Mouse (Mus musculus) embryonic facial prominence, embryonic 10.5 days (tissue): Measurements from ENCODE around the gene Gatad2b. TPM values are rescaled to one million over a fixed set of nuclear protein-coding genes. Genes with fewer than 3 reads are reported as not detected.
A peak's percentile ranks its signal among the peaks of the same experiment; 100 is the strongest.

Experiments used
- DNase-seq: peaks from one replicate; pipeline ENCODE4 v3.0.0-alpha.2; 2017; ENCODE audit warnings: low spot score
- H3K27ac ChIP-seq: fragments of 300-500 bp; sonication (generic); replicated peaks from 2 replicates; pipeline ENCODE4 v1.5.1; 2016; ENCODE audit warnings: mild to moderate bottlenecking
- H3K27me3 ChIP-seq: fragments of 300-500 bp; sonication (generic); replicated peaks from 2 replicates; pipeline ENCODE4 v1.6.1; 2016; ENCODE audit warnings: low read depth, mild to moderate bottlenecking; ENCODE audit not compliant: poor library complexity, severe bottlenecking
- H3K36me3 ChIP-seq: fragments of 300-500 bp; sonication (generic); replicated peaks from 2 replicates; pipeline ENCODE4 v1.6.1; 2016; ENCODE audit warnings: mild to moderate bottlenecking, moderate library complexity
- H3K4me1 ChIP-seq: fragments of 300-500 bp; sonication (generic); 2 replicates; pipeline ENCODE4 v1.6.1; 2016
- H3K4me3 ChIP-seq: fragments of 300-500 bp; sonication (generic); 2 replicates; pipeline ENCODE4 v1.5.1; 2016; ENCODE audit warnings: mild to moderate bottlenecking, moderate library complexity
- H3K9me3 ChIP-seq: fragments of 300-500 bp; sonication (generic); 2 replicates; pipeline ENCODE4 v1.6.1; 2016; ENCODE audit warnings: mild to moderate bottlenecking
- WGBS: fragments of 180-500 bp; shearing (Covaris S2); methylation state at CpG from one replicate; pipeline ENCODE4 v1.1.7; 2016; 5-methylcytosine and 5-hydroxymethylcytosine counted together
- polyA plus RNA-seq: library from polyadenylated mRNA; unstranded; fragments of >200 nt; fragmentation: Nextera tagmentation; extraction: Ambion mirVana; gene quantifications from 2 replicates; pipeline ENCODE4 v1.2.1, GENCODE M21; 2016

Gatad2b gene
- polyA plus RNA-seq, 1 experiment from 2014 or later: 13.6 TPM

DNA sequence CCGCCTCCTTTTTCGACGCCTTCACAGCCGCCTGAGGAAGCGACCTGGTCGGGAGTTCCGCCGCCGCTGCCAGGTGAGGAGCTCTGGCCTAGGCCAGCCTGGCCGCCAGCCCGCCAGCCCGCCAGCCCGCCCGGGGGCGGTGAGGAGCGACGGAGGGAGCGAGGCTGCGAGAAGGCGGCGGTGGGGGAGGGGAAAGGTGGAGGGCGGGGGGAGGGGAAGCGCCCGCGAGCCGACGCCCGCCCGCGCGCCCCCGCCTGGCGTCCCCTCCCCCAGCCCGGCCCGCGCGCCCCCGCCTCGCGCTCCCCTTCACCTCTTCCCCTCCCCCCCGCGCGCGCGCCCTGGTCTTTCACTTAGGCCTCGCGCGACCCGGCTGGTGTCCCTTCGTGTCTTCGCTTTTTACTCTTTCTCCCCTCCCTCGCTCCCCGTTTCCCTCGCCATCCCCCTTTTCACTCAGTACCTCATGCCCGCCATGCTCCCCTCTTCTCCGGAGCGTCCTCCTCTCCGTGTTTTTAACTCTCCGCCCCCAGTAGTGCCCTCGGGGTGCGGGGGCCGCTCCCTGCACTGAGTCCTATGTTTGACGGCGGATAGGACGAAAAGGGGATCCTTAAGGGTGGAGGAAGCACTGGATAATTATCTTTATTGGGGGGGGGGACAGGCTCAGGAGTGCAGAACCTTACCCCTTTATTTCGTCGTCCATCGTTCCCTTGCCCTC lies 530 bp downstream of the Gatad2b start:
- Histone ChIP-seq H3K9me3 (no peaks in the 10 kb centered on the region), H3K27me3 (no peaks in the 10 kb centered on the region), H3K27ac (peak overlapping the region; percentile 99), H3K4me3 (peak overlapping the region; percentile 87), H3K4me1 (peaks cover 20% of the 10 kb centered on the region), H3K36me3 (peaks cover 32% of the 10 kb centered on the region)
- DNase-seq: peak; percentile 92
- under 1% methylated on average over 57 of the region's 68 CpGs for WGBS

GRCm38 (mm10) chr3:90294064-90294440 lies 1.1 kb downstream of the Gatad2b start:
- Histone ChIP-seq H3K27me3 (no peaks in the 10 kb centered on the region), H3K9me3 (no peaks in the 10 kb centered on the region), H3K4me1 (peaks cover 20% of the 10 kb centered on the region), H3K4me3 (peak overlapping the region; percentile 87), H3K36me3 (peaks cover 32% of the 10 kb centered on the region), H3K27ac (peak overlapping the region; percentile 99)
- no peak for DNase-seq
- WGBS: 3% methylated on average over 11 of the region's 11 CpGs

GRCm38 (mm10) chr3:90294651-90295050 lies 1.7 kb downstream of the Gatad2b start:
- DNase-seq: no peak
- H3K27me3 ChIP-seq: no peaks in the 10 kb centered on the region
- 88% methylated on average over 2 of the region's 2 CpGs for WGBS
- peaks cover 20% of the 10 kb centered on the region for H3K4me1 ChIP-seq
- peaks cover 32% of the 10 kb centered on the region for H3K36me3 ChIP-seq
- 0 out of 2 replicates have a peak overlapping the region, but pooled peaks have one; percentile 99 for H3K27ac ChIP-seq
- peak overlapping the region; percentile 87 for H3K4me3 ChIP-seq
- H3K9me3 ChIP-seq: no peaks in the 10 kb centered on the region

GRCm38 (mm10) chr3:90305801-90306200 lies 12.8 kb downstream of the Gatad2b start:
- H3K27ac ChIP-seq: no peak overlapping the region
- no peak overlapping the region for H3K4me3 ChIP-seq
- H3K27me3 ChIP-seq: no peaks in the 10 kb centered on the region
- H3K4me1 ChIP-seq: peaks cover 3% of the 10 kb centered on the region
- no peaks in the 10 kb centered on the region for H3K9me3 ChIP-seq
- WGBS: 76% methylated on average over 3 of the region's 3 CpGs
- no peak for DNase-seq
- H3K36me3 ChIP-seq: peaks cover 16% of the 10 kb centered on the region

- H3K27ac ChIP-seq: no peak overlapping the region
- no peaks in the 10 kb centered on the region for H3K9me3 ChIP-seq
- peaks cover 3% of the 10 kb centered on the region for H3K4me1 ChIP-seq
- no peak for DNase-seq
- H3K4me3 ChIP-seq: no peak overlapping the region
- H3K27me3 ChIP-seq: no peaks in the 10 kb centered on the region
- H3K36me3 ChIP-seq: peaks cover 25% of the 10 kb centered on the region
Measured at GRCm38 (mm10) chr3:90309589-90309988, 16.6 kb downstream of the Gatad2b start.

GRCm38 (mm10) chr3:90313367-90313766 lies 20.4 kb downstream of the Gatad2b start:
- no peaks in the 10 kb centered on the region for H3K9me3 ChIP-seq
- no peak overlapping the region for H3K27ac ChIP-seq
- no peaks in the 10 kb centered on the region for H3K4me1 ChIP-seq
- H3K36me3 ChIP-seq: peaks cover 19% of the 10 kb centered on the region
- no peak for DNase-seq
- H3K4me3 ChIP-seq: no peak overlapping the region
- H3K27me3 ChIP-seq: no peaks in the 10 kb centered on the region

DNA sequence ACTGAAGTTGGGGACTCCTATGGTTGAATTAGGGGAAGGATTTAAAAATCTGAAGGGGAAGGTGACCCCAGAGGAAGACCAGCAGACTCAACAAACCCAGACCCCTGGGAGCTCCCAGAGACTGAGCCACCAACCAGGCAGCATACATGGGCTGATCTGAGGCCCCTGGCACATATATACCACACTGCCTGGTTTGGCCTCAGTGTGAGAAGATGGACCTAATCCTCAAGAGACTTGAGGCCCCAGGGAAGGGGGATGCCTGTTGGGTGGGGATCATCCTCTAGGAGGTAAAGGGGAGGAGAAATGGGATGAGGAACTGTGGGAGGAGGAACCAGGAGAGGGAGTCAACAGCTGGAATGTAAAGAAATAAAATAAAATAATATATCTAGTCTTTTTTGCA lies 21.3 kb downstream of the Gatad2b start:
- Histone ChIP-seq H3K9me3 (no peaks in the 10 kb centered on the region), H3K4me3 (no peak overlapping the region), H3K27me3 (no peaks in the 10 kb centered on the region), H3K27ac (no peak overlapping the region), H3K4me1 (no peaks in the 10 kb centered on the region), H3K36me3 (peaks cover 19% of the 10 kb centered on the region)
- no peak for DNase-seq

DNA sequence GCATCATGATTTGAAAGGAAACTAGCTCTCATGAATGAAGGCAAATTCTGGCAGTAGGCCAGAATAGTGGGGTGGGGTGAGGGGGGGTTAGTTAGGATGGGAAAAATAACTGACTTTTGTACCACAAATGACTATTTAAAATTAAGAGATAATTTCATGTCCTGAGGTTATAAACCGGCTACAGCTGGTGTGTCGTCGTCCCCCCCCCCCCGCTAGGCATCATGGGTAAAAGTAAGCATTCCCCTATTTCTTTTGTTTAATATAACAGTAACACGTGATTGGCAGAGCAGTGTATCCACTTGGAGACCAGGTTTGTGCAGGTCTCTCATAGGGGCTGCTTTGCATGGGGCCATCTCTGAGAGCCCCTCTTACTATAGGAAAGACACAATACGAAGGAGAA lies 29.3 kb downstream of the Gatad2b start:
- H3K9me3 ChIP-seq: no peaks in the 10 kb centered on the region
- H3K36me3 ChIP-seq: peaks cover 12% of the 10 kb centered on the region
- H3K4me1 ChIP-seq: peaks cover 10% of the 10 kb centered on the region; the same call in 1 of the 2 replicates
- DNase-seq: no peak
- H3K27ac ChIP-seq: no peak overlapping the region
- no peak overlapping the region for H3K4me3 ChIP-seq
- H3K27me3 ChIP-seq: no peaks in the 10 kb centered on the region
- 83% methylated on average over 6 of the region's 6 CpGs for WGBS

- WGBS: 80% methylated on average over 5 of the region's 5 CpGs
- no peak overlapping the region for H3K27ac ChIP-seq
- DNase-seq: peak; percentile 17
Measured at GRCm38 (mm10) chr3:90323119-90323518, 30.1 kb downstream of the Gatad2b start.

GRCm38 (mm10) chr3:90332485-90332884 lies 39.5 kb downstream of the Gatad2b start:
- Histone ChIP-seq H3K4me3 (no peak overlapping the region), H3K27ac (no peak overlapping the region), H3K9me3 (no peaks in the 10 kb centered on the region), H3K36me3 (peaks cover 15% of the 10 kb centered on the region), H3K27me3 (no peaks in the 10 kb centered on the region), H3K4me1 (no peaks in the 10 kb centered on the region)
- DNase-seq: no peak
- WGBS: 92% methylated on average over 5 of the region's 5 CpGs

More at GRCm38 (mm10) chr3:90323119-90323518, 30.1 kb downstream of the Gatad2b start:
- H3K9me3 ChIP-seq: no peaks in the 10 kb centered on the region
- H3K4me1 ChIP-seq: peaks cover 10% of the 10 kb centered on the region; the same call in 1 of the 2 replicates
- no peak overlapping the region for H3K4me3 ChIP-seq
- H3K36me3 ChIP-seq: peaks cover 12% of the 10 kb centered on the region
- no peaks in the 10 kb centered on the region for H3K27me3 ChIP-seq

DNA sequence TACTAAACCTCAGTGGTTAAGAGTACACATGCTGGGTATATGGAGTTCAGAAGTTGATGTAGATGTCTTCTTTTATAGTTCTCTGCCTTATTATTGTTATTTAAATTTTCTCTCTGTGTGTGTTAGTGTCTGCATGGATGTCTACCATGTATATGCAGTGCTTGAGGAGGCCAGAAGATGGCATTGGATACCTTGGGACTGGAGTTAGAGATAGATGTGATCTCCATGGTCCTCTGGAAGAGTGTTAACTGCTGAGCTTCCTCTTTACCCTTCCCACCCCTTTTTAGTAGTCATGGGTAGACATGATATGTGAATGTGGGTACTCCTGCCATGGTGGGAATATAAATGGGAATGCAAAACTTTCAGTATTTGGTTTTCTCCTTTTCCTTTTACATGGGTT lies 42.5 kb downstream of the Gatad2b start:
- H3K4me3 ChIP-seq: no peak overlapping the region
- H3K27me3 ChIP-seq: no peaks in the 10 kb centered on the region
- H3K9me3 ChIP-seq: no peaks in the 10 kb centered on the region
- H3K4me1 ChIP-seq: no peaks in the 10 kb centered on the region
- DNase-seq: no peak
- H3K36me3 ChIP-seq: no peaks in the 10 kb centered on the region
- no peak overlapping the region for H3K27ac ChIP-seq

DNA sequence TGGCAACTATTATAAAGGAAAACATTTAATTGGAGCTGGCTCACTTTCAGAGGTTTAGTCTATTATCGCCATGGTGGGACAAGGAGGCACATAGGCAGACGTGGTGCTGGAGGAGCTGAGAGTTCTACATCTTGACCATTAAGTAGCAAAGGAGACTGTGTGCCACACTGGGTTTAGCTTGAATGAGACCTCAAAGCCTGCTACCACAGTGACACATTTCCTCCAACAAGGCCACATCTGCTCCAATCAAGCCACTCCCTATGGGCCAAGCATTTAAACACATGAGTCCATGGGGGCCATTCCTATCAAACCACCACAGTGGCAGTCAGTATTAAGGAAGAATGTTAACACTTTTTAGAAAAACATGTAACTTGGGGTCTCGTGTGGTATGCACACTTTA lies 45.2 kb downstream of the Gatad2b start:
- DNase-seq: no peak
- peaks cover 20% of the 10 kb centered on the region for H3K36me3 ChIP-seq
- 87% methylated on average over 3 of the region's 3 CpGs for WGBS
- no peaks in the 10 kb centered on the region for H3K4me1 ChIP-seq
- H3K9me3 ChIP-seq: no peaks in the 10 kb centered on the region
- no peak overlapping the region for H3K4me3 ChIP-seq
- no peaks in the 10 kb centered on the region for H3K27me3 ChIP-seq
- H3K27ac ChIP-seq: no peak overlapping the region

GRCm38 (mm10) chr3:90340177-90340576 lies 47.2 kb downstream of the Gatad2b start:
- Histone ChIP-seq H3K4me1 (no peaks in the 10 kb centered on the region), H3K27me3 (no peaks in the 10 kb centered on the region)

More at GRCm38 (mm10) chr3:90340177-90340576, 47.2 kb downstream of the Gatad2b start:
- Histone ChIP-seq H3K4me3 (no peak overlapping the region), H3K9me3 (no peaks in the 10 kb centered on the region), H3K36me3 (peaks cover 32% of the 10 kb centered on the region), H3K27ac (no peak overlapping the region)
- no peak for DNase-seq
